Mouse (Mus musculus) hindbrain, embryonic 14.5 days (tissue): ENCODE data around the gene Rtn2. TPM values are rescaled to one million over a fixed set of nuclear protein-coding genes. Genes with fewer than 3 reads are reported as not detected.

ENCODE experiments used
- ATAC-seq: fragments of 200-750 bp; cut with Nextera tagmentation; 2 replicates; pipeline ENCODE4 v1.8.0; 2017; ENCODE audit warnings: moderate number of reproducible peaks, mild to moderate bottlenecking, moderate TSS enrichment, moderate library complexity; ENCODE audit not compliant: low FRiP score
- DNase-seq: peaks from one replicate; pipeline ENCODE4 v3.0.0-alpha.2; 2015; ENCODE audit warnings: low spot score
- H3K27ac ChIP-seq: fragments of 300-500 bp; sonication (generic); 2 replicates; pipeline ENCODE4 v1.5.1; 2014; ENCODE audit warnings: mild to moderate bottlenecking, moderate library complexity
- H3K27me3 ChIP-seq: fragments of 300-500 bp; sonication (generic); 2 replicates; pipeline ENCODE4 v1.6.1; 2014; ENCODE audit warnings: mild to moderate bottlenecking, low read length, mixed read lengths; ENCODE audit not compliant: control insufficient read depth, insufficient read depth
- H3K36me3 ChIP-seq: fragments of 300-500 bp; sonication (generic); replicated peaks from 2 replicates; pipeline ENCODE4 v1.6.1; 2014; ENCODE audit not compliant: control insufficient read depth, insufficient read depth
- H3K4me1 ChIP-seq: fragments of 300-500 bp; sonication (generic); replicated peaks from 2 replicates; pipeline ENCODE4 v1.6.1; 2014; ENCODE audit warnings: antibody characterized with exemption, low read length, mixed read lengths; ENCODE audit not compliant: control insufficient read depth, insufficient read depth
- H3K4me2 ChIP-seq: fragments of 300-500 bp; sonication (generic); replicated peaks from 2 replicates; pipeline ENCODE4 v1.6.1; 2014; ENCODE audit warnings: mild to moderate bottlenecking, moderate library complexity
- H3K4me3 ChIP-seq: fragments of 300-500 bp; sonication (generic); replicated peaks from 2 replicates; pipeline ENCODE4 v1.5.1; 2014; ENCODE audit warnings: mild to moderate bottlenecking, low read length
- H3K9ac ChIP-seq: fragments of 300-500 bp; sonication (generic); 2 replicates; pipeline ENCODE4 v1.6.1; 2014
- H3K9me3 ChIP-seq: fragments of 300-500 bp; sonication (generic); 2 replicates; pipeline ENCODE4 v1.6.1; 2016; ENCODE audit warnings: low read length; ENCODE audit not compliant: control insufficient read depth
- WGBS: fragments of 180-500 bp; shearing (Covaris S2); extraction: QIAGEN DNeasy Blood & Tissue Kit; methylation state at CpG from one replicate; pipeline ENCODE4 v1.1.7; 2014; 5-methylcytosine and 5-hydroxymethylcytosine counted together
- polyA plus RNA-seq: library from polyadenylated mRNA; unstranded; fragments of >200 nt; fragmentation: Nextera tagmentation; extraction: Ambion mirVana; gene quantifications from 2 replicates; pipeline ENCODE4 v1.2.1, GENCODE M21; 2014

Rtn2 gene
- polyA plus RNA-seq, 1 experiment from 2014 or later: 106 TPM

DNA sequence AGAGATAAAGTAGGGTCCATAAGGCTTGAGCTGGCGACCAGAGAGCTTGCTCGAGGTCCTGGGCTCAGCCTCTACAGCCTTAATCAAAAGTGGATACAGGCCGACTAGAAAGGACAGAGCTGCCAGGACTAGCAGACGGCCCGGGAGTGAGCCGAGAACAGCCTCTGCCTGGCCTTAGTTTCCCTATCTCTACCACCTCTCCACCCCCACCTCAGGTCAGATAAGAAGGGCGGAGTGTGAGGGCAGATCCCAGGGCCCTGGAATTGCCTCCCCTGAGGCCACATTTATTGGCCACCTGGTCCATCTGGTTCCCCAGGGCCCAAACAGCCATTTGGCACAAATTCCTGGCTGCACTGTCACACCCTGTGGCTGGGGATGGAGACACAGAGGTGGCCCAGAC is 17.3 kb upstream of the Rtn2 start:
- H3K27ac ChIP-seq: no peak overlapping the region
- ATAC-seq: no peak
- H3K27me3 ChIP-seq: no peaks in the 10 kb centered on the region
- DNase-seq: no peak
- peaks cover 13% of the 10 kb centered on the region for H3K4me1 ChIP-seq
- no peak overlapping the region for H3K4me3 ChIP-seq
- no peak overlapping the region for H3K9ac ChIP-seq
- no peaks in the 10 kb centered on the region for H3K9me3 ChIP-seq
- WGBS: 93% methylated on average over 6 of the region's 7 CpGs
- H3K4me2 ChIP-seq: no peak overlapping the region
- H3K36me3 ChIP-seq: peaks cover 57% of the 10 kb centered on the region

- H3K27ac ChIP-seq: no peak overlapping the region
- peaks cover 46% of the 10 kb centered on the region for H3K36me3 ChIP-seq
- ATAC-seq (no peak), DNase-seq (no peak)
- no peak overlapping the region for H3K9ac ChIP-seq
- H3K9me3 ChIP-seq: no peaks in the 10 kb centered on the region
- WGBS: 83% methylated on average over 10 of the region's 10 CpGs
- no peaks in the 10 kb centered on the region for H3K27me3 ChIP-seq
- no peak overlapping the region for H3K4me2 ChIP-seq
- peaks cover 23% of the 10 kb centered on the region for H3K4me1 ChIP-seq
- no peak overlapping the region for H3K4me3 ChIP-seq
Measured at GRCm38 (mm10) chr7:19265928-19266822, 16.2 kb upstream of the Rtn2 start.

- Histone ChIP-seq H3K9ac (no peak overlapping the region), H3K27ac (no peak overlapping the region), H3K27me3 (no peaks in the 10 kb centered on the region), H3K4me1 (peaks cover 23% of the 10 kb centered on the region), H3K4me2 (no peak overlapping the region), H3K36me3 (peaks cover 38% of the 10 kb centered on the region), H3K4me3 (no peak overlapping the region), H3K9me3 (no peaks in the 10 kb centered on the region)
- ATAC-seq (no peak), DNase-seq (no peak)
- 79% methylated on average over 10 of the region's 10 CpGs for WGBS
Measured at GRCm38 (mm10) chr7:19267051-19267450, 15.4 kb upstream of the Rtn2 start.

DNA sequence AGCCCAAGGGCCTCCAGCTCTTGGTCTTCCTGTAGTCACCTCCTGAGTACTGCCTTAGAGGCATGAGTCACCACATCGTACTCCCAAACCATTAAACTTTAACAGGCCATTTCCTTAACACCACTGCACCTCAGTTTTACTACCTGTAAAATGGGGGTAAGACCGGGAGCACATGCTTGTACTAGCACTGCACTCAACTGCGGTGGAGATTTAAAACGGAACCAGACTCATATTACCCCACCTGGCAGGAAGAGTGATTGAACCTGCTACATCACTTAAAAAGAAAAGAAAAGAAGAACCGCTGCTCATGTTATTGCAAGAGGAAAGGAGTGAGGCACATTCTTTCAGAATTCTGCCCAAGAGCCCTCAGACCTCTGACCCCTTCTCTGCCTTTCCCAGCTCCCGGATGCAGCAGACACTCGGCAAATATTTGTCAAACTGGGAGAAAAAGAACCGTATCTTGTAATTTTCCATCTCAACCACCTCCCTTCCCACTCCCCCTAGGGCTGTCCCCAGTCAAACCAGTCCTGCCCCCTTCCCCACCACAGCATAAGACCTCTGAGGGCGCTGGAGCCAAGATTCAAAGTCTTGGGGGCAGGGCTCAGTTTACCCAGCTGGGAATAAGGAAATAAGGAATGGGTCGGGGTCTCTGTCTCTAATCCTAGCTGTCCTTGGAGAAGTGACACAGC is 13.3 kb upstream of the Rtn2 start:
- ATAC-seq (no peak), DNase-seq (no peak)
- H3K4me1 ChIP-seq: peaks cover 23% of the 10 kb centered on the region
- 55% methylated on average over 10 of the region's 10 CpGs for WGBS
- peak overlapping the region; percentile 73 for H3K4me3 ChIP-seq
- H3K4me2 ChIP-seq: peak overlapping the region; percentile 89
- H3K9ac ChIP-seq: peak overlapping the region; percentile 86
- peaks cover 20% of the 10 kb centered on the region for H3K36me3 ChIP-seq
- 0 out of 2 replicates have a peak overlapping the region, but pooled peaks have one; percentile 86 for H3K27ac ChIP-seq
- no peaks in the 10 kb centered on the region for H3K9me3 ChIP-seq
- no peaks in the 10 kb centered on the region for H3K27me3 ChIP-seq

DNA sequence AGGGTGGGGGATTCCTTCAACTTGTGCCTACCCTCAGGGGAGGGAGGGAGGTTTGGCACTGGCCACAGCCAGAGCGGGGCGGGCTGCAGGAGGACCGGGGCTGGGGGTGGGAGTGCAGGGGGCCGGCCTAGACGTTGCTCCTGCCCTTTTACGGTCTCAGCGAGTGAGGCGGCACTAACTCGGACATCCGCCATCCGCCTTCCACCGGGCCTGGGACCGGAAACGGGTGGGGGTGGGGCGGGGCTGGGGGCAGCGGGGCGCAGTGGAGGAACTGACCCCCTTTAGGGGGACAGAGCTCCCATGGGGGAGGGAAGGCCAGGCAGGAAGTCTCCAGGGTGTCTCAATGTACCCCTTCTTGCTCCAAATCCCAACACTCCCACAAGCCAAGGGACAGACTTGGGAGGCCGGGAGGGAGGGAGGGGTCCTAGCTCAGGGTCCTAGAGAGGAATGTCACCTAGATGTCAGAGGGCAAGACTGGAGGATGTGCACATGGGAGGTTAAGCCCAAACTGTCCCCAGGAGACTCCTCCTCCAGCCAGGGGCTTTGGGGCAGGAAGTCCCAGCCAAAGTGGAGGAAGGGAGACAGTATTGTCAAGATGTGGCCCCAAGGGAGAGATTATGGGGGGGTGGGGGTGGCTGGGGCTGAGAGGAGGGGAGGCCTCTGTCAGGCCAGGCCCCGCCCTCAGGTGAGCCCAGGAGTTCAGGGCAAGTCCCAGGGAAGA is 12.5 kb upstream of the Rtn2 start:
- WGBS: 3% methylated on average over 19 of the region's 19 CpGs
- Histone ChIP-seq H3K4me1 (peaks cover 23% of the 10 kb centered on the region), H3K4me2 (peak overlapping the region; percentile 89), H3K27ac (peak overlapping the region; percentile 86), H3K4me3 (peak overlapping the region; percentile 73), H3K9ac (peak overlapping the region; percentile 86), H3K9me3 (no peaks in the 10 kb centered on the region), H3K36me3 (peaks cover 12% of the 10 kb centered on the region; the same call in 1 of the 2 replicates), H3K27me3 (no peaks in the 10 kb centered on the region)
- DNase-seq (no peak), ATAC-seq (no peak)

DNA sequence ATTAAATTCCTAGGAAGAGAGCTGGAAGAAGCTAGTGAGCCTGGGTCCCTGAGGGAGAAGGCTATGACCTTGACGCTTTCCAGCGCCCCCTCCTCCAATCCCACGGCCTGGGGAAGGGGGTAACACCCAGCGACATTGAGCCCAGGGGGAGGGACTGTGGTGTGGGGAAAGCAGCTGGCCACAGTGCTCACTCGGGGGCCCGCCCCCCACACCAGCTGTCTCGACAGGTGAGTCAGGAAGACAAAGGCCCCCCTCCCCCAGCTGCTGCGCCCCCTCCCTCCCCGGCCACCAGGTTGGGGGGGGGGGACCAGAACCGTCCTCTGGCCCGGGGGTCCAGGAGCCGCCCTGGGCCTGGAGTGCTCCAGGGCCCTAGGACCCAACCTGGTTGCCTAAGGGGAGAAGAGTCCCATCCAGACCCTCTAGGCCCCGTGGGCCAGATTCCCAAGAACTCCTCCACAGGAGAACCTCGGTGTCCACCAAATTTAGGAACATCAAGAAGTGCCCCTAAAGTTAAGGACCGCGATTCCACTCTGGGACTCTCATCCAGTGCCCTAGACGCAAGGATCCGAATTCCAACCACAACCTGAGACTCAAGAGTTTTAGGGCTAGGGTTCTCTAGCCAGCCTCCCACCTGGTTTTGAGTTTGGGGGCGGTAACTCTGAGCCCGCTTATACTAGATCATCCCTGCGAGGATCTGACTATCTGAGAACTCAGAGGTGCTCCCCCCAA is 11.8 kb upstream of the Rtn2 start:
- H3K27ac ChIP-seq: peak overlapping the region; percentile 86
- H3K36me3 ChIP-seq: 0 out of 2 replicates have a peak, but pooled peaks cover 11% of the 10 kb centered on the region
- peak overlapping the region; percentile 86 for H3K9ac ChIP-seq
- ATAC-seq (no peak; the same call in 1 of the 2 replicates), DNase-seq (no peak)
- WGBS: 1% methylated on average over 17 of the region's 21 CpGs
- H3K4me1 ChIP-seq: peaks cover 23% of the 10 kb centered on the region
- peak overlapping the region; percentile 89 for H3K4me2 ChIP-seq
- H3K9me3 ChIP-seq: no peaks in the 10 kb centered on the region
- no peaks in the 10 kb centered on the region for H3K27me3 ChIP-seq
- peak overlapping the region; percentile 73 for H3K4me3 ChIP-seq

- peak; percentile 75 for ATAC-seq
- peak within 1 kb of the TSS; percentile 89 for H3K4me2 ChIP-seq
- peak within 1 kb of the TSS; percentile 86 for H3K27ac ChIP-seq
- H3K4me3 ChIP-seq: peak within 1 kb of the TSS; percentile 73
- H3K4me1 ChIP-seq: peaks cover 21% of the 10 kb centered on the region
- H3K9ac ChIP-seq: peak within 1 kb of the TSS; percentile 86
- H3K36me3 ChIP-seq: 0 out of 2 replicates have a peak, but pooled peaks cover 11% of the 10 kb centered on the region
- WGBS: under 1% methylated on average over 60 of the region's 62 CpGs
- H3K27me3 ChIP-seq: no peaks in the 10 kb centered on the region
- DNase-seq: peak; percentile 92
- no peaks in the 10 kb centered on the region for H3K9me3 ChIP-seq
Measured at GRCm38 (mm10) chr7:19271238-19272172, 10.9 kb upstream of the Rtn2 start, which contains the start of gene Vasp. Gene Vasp (minus strand): TSS chr7:19271817.
